Mouse (Mus musculus): ENCODE results near the gene Ptprr.

The Ptprr gene

GRCm38 (mm10) chr10:116117060-116117459 lies 99.0 kb downstream of the Ptprr start:
- DNase-seq = no peak

- DNase-seq = no peak
Measured at GRCm38 (mm10) chr10:116121463-116121862, 103.5 kb downstream of the Ptprr start.

GRCm38 (mm10) chr10:116123808-116124207 lies 105.8 kb downstream of the Ptprr start:
- no peak for DNase-seq

GRCm38 (mm10) chr10:116125364-116125763 lies 107.4 kb downstream of the Ptprr start:
- no peak for DNase-seq

GRCm38 (mm10) chr10:116130401-116130800 lies 112.4 kb downstream of the Ptprr start:
- peak in 1 of 2 experiments; percentile 50 for DNase-seq

- DNase-seq = no peak
Measured at GRCm38 (mm10) chr10:116131223-116131622, 113.2 kb downstream of the Ptprr start.

GRCm38 (mm10) chr10:116132233-116132632 lies 114.2 kb downstream of the Ptprr start:
- no peak for DNase-seq

GRCm38 (mm10) chr10:116135187-116135586 lies 117.2 kb downstream of the Ptprr start:
- DNase-seq = no peak

- peak; percentile 28 to 68 for DNase-seq
Measured at GRCm38 (mm10) chr10:116140226-116140625, 122.2 kb downstream of the Ptprr start.

- peak; percentile 18 to 33 for DNase-seq
Measured at GRCm38 (mm10) chr10:116143684-116144083, 125.7 kb downstream of the Ptprr start.

GRCm38 (mm10) chr10:116146091-116146490 lies 128.1 kb downstream of the Ptprr start:
- no peak for DNase-seq

GRCm38 (mm10) chr10:116154707-116155106 lies 136.7 kb downstream of the Ptprr start:
- DNase-seq = no peak

- DNase-seq = no peak
Measured at GRCm38 (mm10) chr10:116156699-116157098, 138.7 kb downstream of the Ptprr start.

GRCm38 (mm10) chr10:116162338-116162737 lies 144.3 kb downstream of the Ptprr start:
- DNase-seq = no peak

- no peak for DNase-seq
Measured at GRCm38 (mm10) chr10:116175324-116175883, 157.4 kb downstream of the Ptprr start.

- DNase-seq = no peak
Measured at GRCm38 (mm10) chr10:116177390-116178179, 159.6 kb downstream of the Ptprr start.

GRCm38 (mm10) chr10:116181235-116181634 lies 163.2 kb downstream of the Ptprr start:
- DNase-seq = no peak

GRCm38 (mm10) chr10:116182221-116182620 lies 164.2 kb downstream of the Ptprr start:
- no peak for DNase-seq

GRCm38 (mm10) chr10:116183258-116183657 lies 165.2 kb downstream of the Ptprr start:
- no peak for DNase-seq

- DNase-seq = no peak
Measured at GRCm38 (mm10) chr10:116191724-116192123, 173.7 kb downstream of the Ptprr start.

GRCm38 (mm10) chr10:116192293-116192692 lies 174.3 kb downstream of the Ptprr start:
- no peak for DNase-seq

- DNase-seq = no peak
Measured at GRCm38 (mm10) chr10:116194409-116194808, 176.4 kb downstream of the Ptprr start.

GRCm38 (mm10) chr10:116196596-116197415 lies 178.8 kb downstream of the Ptprr start:
- peak; percentile 52 to 54 for DNase-seq
